Mouse (Mus musculus) cerebellum, adult 8-10 months (tissue): ENCODE data around the gene Tubg2.

Experiments
- DNase-seq: peaks from one replicate; pipeline ENCODE4 v3.0.0; 2022

Tubg2 gene

GRCm38 (mm10) chr11:101167211-101167962, 11.7 kb downstream of the Tubg2 start:
- DNase-seq, result no peak

GRCm38 (mm10) chr11:101167963-101168300, 12.2 kb downstream of the Tubg2 start:
- DNase-seq, result no peak

GRCm38 (mm10) chr11:101168301-101168980, 12.7 kb downstream of the Tubg2 start:
- no peak for DNase-seq

GRCm38 (mm10) chr11:101169301-101170107, 13.8 kb downstream of the Tubg2 start:
- DNase-seq, result peak; percentile 45

GRCm38 (mm10) chr11:101170354-101170810, 14.7 kb downstream of the Tubg2 start, which contains the start of gene Cntnap1:
Gene Cntnap1 (plus strand): TSS chr11:101170523.
- peak; percentile 69 for DNase-seq

GRCm38 (mm10) chr11:101170811-101171610, 15.3 kb downstream of the Tubg2 start, which contains the start of gene Plekhh3:
Gene Plekhh3 (minus strand): TSS chr11:101171351.
- peak; percentile 92 for DNase-seq

GRCm38 (mm10) chr11:101171721-101172433, 16.2 kb downstream of the Tubg2 start:
- peak; percentile 76 for DNase-seq

- no peak for DNase-seq
These were observed 16.7 kb downstream of the Tubg2 start for GRCm38 (mm10) chr11:101172434-101172815.

GRCm38 (mm10) chr11:101173112-101173511, 17.4 kb downstream of the Tubg2 start:
- peak; percentile 72 for DNase-seq

- peak; percentile 73 for DNase-seq
These were observed 18.1 kb downstream of the Tubg2 start for GRCm38 (mm10) chr11:101173631-101174388.

GRCm38 (mm10) chr11:101174389-101174745, 18.7 kb downstream of the Tubg2 start:
- DNase-seq, result peak; percentile 67

GRCm38 (mm10) chr11:101174851-101175628, 19.3 kb downstream of the Tubg2 start, which contains the start of gene Ccr10:
Gene Ccr10 (minus strand): TSS chr11:101175443.
- no peak for DNase-seq

GRCm38 (mm10) chr11:101175636-101176116, 20.0 kb downstream of the Tubg2 start:
- peak; percentile 73 for DNase-seq

- peak; percentile 75 for DNase-seq
These were observed 20.5 kb downstream of the Tubg2 start for GRCm38 (mm10) chr11:101176117-101176691.

GRCm38 (mm10) chr11:101176933-101177773, 21.4 kb downstream of the Tubg2 start:
- DNase-seq, result peak; percentile 92

GRCm38 (mm10) chr11:101178061-101179058, 22.7 kb downstream of the Tubg2 start:
- DNase-seq, result peak; percentile 54

- peak; percentile 73 for DNase-seq
These were observed 23.6 kb downstream of the Tubg2 start for GRCm38 (mm10) chr11:101179306-101179705.
